Mouse (Mus musculus): ENCODE data around the gene Cd46.

DNA sequence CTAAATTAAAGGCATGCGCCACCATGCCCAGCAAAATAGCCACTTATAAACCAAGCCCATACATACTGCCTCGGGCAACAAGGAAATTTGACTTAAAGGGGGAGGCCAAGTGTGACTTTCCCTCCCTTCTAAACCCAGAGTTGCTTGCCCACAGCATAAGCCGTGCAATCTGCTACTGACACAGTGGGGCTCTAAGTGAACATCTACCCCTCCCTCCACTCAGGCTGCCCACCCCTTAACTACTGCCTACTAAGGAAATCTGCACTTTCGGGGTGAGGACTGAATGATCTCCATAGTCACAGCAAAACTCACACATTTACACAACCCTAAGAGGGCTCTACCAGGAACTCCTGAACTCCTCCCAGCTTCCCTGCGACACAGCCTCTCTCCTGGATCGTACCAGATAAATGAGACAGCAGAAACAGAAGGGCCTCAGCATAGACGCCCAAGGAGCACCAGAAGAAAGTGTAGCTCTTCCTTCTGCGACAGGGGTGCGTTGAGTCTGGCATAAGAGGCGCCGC is 290 bp downstream of the Cd46 start:
- TF ChIP-seq CTCF (IDR thresholded peaks at IDR 0.05; ENCODE audit: low read depth, low read length) (no peak), GATA1 (IDR thresholded peaks at IDR 0.05; ENCODE audit: borderline replicate concordance, low read length) (no peak), TAL1 (conservative IDR thresholded peaks at IDR 0.05; ENCODE audit: low read depth, low read length) (no peak)

All from G1E (cell line).